Mouse (Mus musculus) heart, postnatal 36 days (tissue): ENCODE measurements around the gene Inpp5e. TPM values are rescaled to one million over a fixed set of nuclear protein-coding genes. Genes with fewer than 3 reads are reported as not detected.

Experiments
- DNase-seq, 2 experiments: peaks; one replicate each; pipeline ENCODE4 v3.0.0; 2021 to 2022
- intact Hi-C: fragments of 180-260 bp; cut with DNase I; formaldehyde crosslinking; loops from one replicate; pipeline ENCODE4 v1.15.1; 2025
- total RNA-seq, 2 experiments: library from RNA; stranded (reverse); gene quantifications; 2 replicates each; pipeline ENCODE4 v1.2.3; 2021

Gene Inpp5e
- total RNA-seq, 2 experiments from 2014 or later, result 13.8 to 15.4 TPM

- DNase-seq, result peak; percentile 51 to 58
- intact Hi-C loops, result no loop called here
Observed at GRCm38 (mm10) chr2:26368572-26368971, 40.4 kb downstream of the Inpp5e start.

GRCm38 (mm10) chr2:26367911-26368310 lies 41.1 kb downstream of the Inpp5e start:
- no peak for DNase-seq
- intact Hi-C loops, result no loop called here

- intact Hi-C loops, result no loop called here
- peak; percentile 84 for DNase-seq
Observed at GRCm38 (mm10) chr2:26364738-26365465, 44.1 kb downstream of the Inpp5e start.

GRCm38 (mm10) chr2:26363481-26363880 lies 45.5 kb downstream of the Inpp5e start:
- intact Hi-C loops, result no loop called here
- no peak for DNase-seq

GRCm38 (mm10) chr2:26362991-26363390 lies 46.0 kb downstream of the Inpp5e start:
- DNase-seq, result no peak
- intact Hi-C loops, result no loop called here

GRCm38 (mm10) chr2:26360772-26361171 lies 48.2 kb downstream of the Inpp5e start, which contains the start of gene Card9:
TSS of gene Card9 (minus strand) at chr2:26360918.
- intact Hi-C loops, result no loop called here
- no peak for DNase-seq

- intact Hi-C loops, result no loop called here
- peak in 1 of 2 experiments; percentile 59 for DNase-seq
Observed at GRCm38 (mm10) chr2:26359983-26360382, 49.0 kb downstream of the Inpp5e start.

- intact Hi-C loops, result no loop called here
- no peak for DNase-seq
Observed at GRCm38 (mm10) chr2:26358667-26359320, 50.2 kb downstream of the Inpp5e start.

- no peak for DNase-seq
- intact Hi-C loops, result no loop called here
Observed at GRCm38 (mm10) chr2:26357484-26357883, 51.5 kb downstream of the Inpp5e start.

- intact Hi-C loops, result no loop called here
- no peak for DNase-seq
Observed at GRCm38 (mm10) chr2:26356678-26357077, 52.3 kb downstream of the Inpp5e start.

GRCm38 (mm10) chr2:26356231-26356630 lies 52.8 kb downstream of the Inpp5e start:
- intact Hi-C loops, result no loop called here
- no peak for DNase-seq

GRCm38 (mm10) chr2:26354401-26354800 lies 54.6 kb downstream of the Inpp5e start:
- intact Hi-C loops, result loop anchor here (2.0 to 5.0 kb wide), 2 partner anchors 22 to 37 kb away; partner anchors contain the start of gene Gpsm1
- no peak for DNase-seq

GRCm38 (mm10) chr2:26353066-26353980 lies 55.7 kb downstream of the Inpp5e start:
- intact Hi-C loops, result loop anchor here (5.0 kb wide), 1 partner anchor 36 kb away; the partner anchor contains the start of gene Gpsm1

GRCm38 (mm10) chr2:26352291-26352910 lies 56.6 kb downstream of the Inpp5e start:
- intact Hi-C loops, result loop anchor here (1.0 to 5.0 kb wide), 3 partner anchors 27 to 52 kb away; partner anchors contain the start of gene Gpsm1
- peak in 1 of 2 experiments; percentile 46 for DNase-seq

More at GRCm38 (mm10) chr2:26353066-26353980, 55.7 kb downstream of the Inpp5e start:
- no peak for DNase-seq

GRCm38 (mm10) chr2:26351358-26352290 lies 57.4 kb downstream of the Inpp5e start, which contains the start of gene Dnlz:
TSS of gene Dnlz (minus strand) at chr2:26352110.
- DNase-seq, result peak; percentile 94 to 97
- intact Hi-C loops, result loop anchor here (1.0 to 5.0 kb wide), 3 partner anchors 26 to 51 kb away; partner anchors contain the start of gene Gpsm1

- intact Hi-C loops, result no loop called here
- DNase-seq, result no peak
Observed at GRCm38 (mm10) chr2:26348241-26348640, 60.8 kb downstream of the Inpp5e start.
